Mouse (Mus musculus) splenic B cell, adult 2 months (primary cell): Measurements from ENCODE around the gene Gpr171.
"Not testable (repeated sequence)": the region's sequence is repeated elsewhere in the genome, so short reads cannot be mapped to it uniquely, and the experiment has no call there.

Experiments used
- DNase-seq: peaks from one replicate; pipeline ENCODE4 v3.0.0-alpha.2; 2011; ENCODE audit warnings: low read depth, low spot score
- H3K27me3 ChIP-seq: 2 replicates; pipeline ENCODE4 v1.6.1; 2012; ENCODE audit warnings: mild to moderate bottlenecking, low read length, moderate library complexity, mixed read lengths; ENCODE audit not compliant: control insufficient read depth, poor library complexity, insufficient read depth, severe bottlenecking
- H3K36me3 ChIP-seq: 2 replicates; pipeline ENCODE4 v1.6.1; 2012; ENCODE audit warnings: mild to moderate bottlenecking, low read length, moderate library complexity, mixed read lengths; ENCODE audit not compliant: control insufficient read depth, poor library complexity, insufficient read depth, severe bottlenecking

Gpr171 gene

DNA sequence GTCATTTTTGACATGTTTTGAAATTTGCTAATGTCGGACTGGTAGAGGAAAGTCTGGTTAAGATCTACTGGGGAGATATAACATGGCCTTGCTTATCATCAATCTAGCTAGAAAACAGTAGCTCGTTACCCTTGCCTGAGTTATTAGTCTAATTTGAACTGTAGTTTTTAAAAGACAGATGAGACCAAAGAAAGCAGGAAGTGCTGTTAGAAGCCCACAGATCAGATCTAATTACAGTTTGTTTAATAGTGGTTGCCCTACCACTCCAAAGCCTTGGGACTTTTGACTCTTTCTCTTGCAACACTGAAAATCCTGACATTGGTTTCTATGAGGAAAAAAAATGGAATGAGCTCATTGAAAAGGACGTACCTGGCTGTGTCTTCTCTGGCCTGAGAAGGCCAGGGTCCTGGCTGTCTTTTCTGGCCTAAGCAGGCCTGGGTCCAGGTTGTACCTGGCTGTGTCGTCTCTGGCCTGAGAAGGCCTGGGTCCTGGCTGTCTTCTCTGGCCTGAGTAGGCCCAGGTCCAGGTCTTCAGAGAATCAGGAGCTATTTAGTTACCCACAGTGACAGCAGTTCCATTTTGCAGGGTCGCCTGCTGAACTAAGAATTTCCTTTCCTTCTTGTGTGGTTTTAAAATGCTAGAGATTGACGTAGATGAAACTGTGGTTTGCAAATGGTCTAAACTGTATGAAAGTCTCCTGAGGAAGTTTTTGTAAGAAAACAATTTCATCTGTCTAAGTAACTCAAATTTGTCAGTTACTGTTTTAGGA, at the start of gene Gpr171:
TSS of gene Gpr171 (minus strand) at position 604 of the 769 bp plus-strand sequence.
- peak; percentile 78 for DNase-seq
- Histone ChIP-seq H3K27me3 (no peaks in the 10 kb centered on the region), H3K36me3 (no peaks in the 10 kb centered on the region)

DNA sequence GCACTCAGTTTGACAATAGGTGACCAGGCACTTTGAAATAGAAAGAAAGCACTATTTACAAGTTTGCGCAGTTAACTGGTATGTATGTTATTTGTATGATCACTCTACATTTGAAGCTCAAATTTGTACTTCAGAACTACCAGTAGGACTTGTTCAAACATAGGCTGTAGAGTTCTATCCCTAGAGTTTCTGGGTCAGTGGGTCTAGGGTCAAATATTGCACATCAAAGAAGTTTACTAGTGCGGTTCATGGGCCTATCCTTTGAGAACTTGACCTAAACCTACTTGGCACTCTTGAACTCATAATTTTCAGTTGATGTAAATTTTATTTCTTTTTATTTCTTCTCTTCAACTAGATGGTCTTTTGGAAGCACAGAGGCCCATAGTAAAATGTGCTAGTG, 49.0 kb upstream of the Gpr171 start:
- no peak for DNase-seq
- H3K27me3 ChIP-seq = no peaks in the 10 kb centered on the region
- H3K36me3 ChIP-seq = no peaks in the 10 kb centered on the region

DNA sequence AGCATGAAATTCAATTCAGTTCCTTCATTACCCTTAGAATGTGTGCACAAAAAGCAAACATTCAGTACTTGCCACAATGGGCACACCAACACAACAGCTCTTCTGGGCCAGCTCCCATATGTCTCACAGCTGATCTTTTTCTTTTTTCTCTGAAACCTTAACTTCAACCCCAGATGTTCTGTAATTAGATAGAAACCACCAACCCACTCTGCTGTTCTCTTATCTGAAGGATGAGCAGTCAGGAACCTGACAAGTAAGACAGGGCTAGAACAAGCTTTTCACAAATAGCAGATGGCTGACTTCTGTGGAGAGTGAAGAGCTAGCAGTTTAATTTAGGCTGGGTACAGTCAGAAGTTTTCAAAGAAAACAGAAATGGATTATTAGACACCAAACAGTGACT, 48.0 kb upstream of the Gpr171 start:
- H3K27me3 ChIP-seq = no peaks in the 10 kb centered on the region
- no peak for DNase-seq

DNA sequence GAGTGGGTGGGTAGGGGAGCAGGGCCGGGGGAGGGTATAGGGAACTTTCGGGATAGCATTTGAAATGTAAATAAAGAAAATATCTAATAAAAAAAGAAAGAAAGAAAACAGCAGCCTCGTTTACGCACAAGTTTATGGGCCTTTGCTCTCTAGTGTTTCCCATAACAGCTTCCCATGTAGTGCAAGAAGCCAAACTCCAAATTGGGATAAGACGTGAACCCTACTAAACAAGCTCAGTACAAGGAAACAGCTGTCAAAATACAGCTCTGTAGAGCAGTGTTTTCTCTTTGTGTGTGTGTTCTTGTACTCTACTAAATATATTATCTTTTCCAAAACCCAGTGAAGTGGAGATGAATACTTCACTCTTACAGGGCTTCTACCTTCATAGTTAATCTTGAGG, 43.6 kb upstream of the Gpr171 start:
- no peak for DNase-seq
- H3K36me3 ChIP-seq = no peaks in the 10 kb centered on the region
- H3K27me3 ChIP-seq = no peaks in the 10 kb centered on the region

More for the DNA sequence above, 48.0 kb upstream of the Gpr171 start:
- no peaks in the 10 kb centered on the region for H3K36me3 ChIP-seq

DNA sequence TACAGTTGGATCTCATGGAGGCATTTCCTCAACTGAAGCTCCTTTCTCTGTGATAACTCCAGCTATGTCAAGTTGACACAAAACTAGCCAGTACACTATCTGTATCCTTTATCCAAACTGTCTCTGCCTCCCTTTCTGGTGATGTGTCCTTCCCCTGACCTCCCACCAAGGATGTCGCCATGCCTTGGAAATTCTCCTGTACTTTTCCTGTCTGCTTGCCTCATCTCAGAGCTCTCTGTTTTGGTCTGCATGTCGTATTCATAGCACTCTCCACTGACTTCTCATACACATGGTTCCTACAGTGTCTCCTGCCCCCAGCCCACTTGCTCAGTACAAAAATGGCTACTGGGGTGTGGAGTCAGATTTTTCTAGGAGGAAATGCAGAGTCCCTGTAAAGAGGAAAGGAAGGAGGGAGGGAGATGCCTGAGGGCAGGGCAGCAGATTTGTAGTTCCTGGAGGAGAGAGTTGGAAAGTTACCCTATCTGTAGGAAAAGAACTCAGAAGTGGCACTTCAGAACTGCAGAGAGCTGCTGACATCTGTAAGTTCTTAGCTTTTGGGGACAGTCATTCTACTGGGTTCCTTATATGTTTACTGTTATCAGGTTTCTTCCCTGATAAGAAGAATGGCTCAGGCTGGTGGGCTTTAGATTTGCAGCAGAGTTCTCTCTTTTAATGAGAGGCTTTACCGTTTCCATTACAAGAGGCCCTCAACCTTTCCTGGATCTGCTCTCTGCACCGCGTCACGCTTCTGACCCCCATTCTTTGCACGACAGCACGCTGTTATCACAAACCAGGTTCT, 40.1 kb upstream of the Gpr171 start:
- no peaks in the 10 kb centered on the region for H3K36me3 ChIP-seq
- no peak for DNase-seq
- no peaks in the 10 kb centered on the region for H3K27me3 ChIP-seq

DNA sequence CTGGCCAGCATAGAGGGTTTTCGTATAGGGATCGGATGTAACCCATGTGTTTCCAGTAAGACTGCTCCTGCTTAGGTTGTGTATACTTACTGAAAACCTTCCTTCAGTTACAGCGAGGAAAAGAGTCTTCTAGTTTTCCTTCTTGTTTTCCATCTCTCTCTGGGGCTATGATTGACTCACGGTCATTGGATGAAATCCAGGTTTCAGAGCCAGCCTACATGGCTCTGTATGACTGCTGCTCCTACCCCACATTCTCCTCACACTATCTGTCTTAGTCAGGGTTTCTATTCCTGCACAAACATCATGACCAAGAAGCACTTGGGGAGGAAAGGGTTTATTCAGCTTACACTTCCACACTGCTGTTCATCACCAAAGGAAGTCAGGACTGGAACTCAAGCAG, 39.3 kb upstream of the Gpr171 start:
- H3K36me3 ChIP-seq, H3K27me3 ChIP-seq, DNase-seq: not testable (repeated sequence)

DNA sequence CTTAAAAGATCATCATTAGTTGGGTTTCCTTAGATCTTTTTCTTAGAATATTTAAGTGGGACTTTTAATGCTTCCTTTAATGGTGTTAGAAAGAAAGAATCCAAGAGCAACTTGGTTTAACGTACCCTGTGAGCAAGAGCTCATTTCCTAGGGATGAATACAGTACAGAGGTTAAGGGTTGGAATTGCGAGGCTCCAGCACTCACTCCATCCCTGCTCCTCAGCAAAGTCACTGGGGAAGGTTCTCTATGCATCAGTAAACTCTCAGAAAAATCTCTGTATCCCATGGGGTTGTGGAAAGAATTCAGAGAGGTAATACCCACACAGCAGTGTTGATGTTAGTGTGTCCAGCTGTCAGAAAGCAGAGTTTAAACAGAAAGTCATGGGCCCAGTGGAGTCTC, 38.5 kb upstream of the Gpr171 start:
- no peak for DNase-seq
- Histone ChIP-seq H3K36me3 (no peaks in the 10 kb centered on the region), H3K27me3 (no peaks in the 10 kb centered on the region)

DNA sequence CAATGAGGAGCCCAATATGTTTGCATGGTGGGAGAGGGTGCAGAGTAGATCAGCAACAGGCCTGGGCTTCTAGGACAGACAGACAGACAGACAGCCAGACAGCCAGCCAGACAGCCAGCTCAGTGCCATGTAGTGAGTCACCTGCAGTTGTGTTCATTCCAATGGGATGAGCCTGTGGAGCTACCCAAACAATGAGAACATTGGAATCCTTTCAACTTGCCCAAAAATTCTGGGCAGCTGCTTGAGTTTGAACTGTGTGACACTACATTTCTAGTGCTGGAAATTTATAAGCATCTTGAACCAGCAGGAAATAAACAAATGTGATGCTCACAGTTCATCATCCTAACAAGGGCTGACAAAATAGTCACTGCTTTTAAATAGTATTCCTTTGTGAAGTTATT, 38.0 kb upstream of the Gpr171 start:
- no peak for DNase-seq
- Histone ChIP-seq H3K27me3 (no peaks in the 10 kb centered on the region), H3K36me3 (no peaks in the 10 kb centered on the region)

DNA sequence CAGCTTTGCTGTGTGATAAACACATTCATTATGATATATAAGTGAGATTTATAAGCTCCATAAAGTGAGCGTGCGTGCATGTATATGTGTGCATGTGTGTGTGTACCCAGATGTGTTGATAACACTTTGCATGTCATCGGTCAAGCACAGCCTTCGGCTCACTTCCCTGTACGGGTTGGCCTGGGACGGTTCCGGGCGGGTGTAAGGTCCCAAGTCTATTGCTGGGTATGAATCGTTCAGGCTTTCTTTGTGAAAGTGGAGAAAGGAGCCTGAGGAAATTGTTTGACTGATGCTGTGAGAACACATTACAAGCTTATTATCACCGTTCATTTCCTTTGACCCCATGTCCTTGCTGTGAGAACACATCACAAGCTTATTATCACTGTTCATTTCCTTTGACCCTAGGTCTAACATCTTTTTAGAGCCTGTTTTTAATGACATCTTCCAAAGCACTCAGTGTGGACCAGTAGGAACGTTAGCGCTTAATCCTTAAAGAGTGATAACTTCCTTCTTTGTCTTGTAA, 37.4 kb upstream of the Gpr171 start:
- H3K36me3 ChIP-seq = no peaks in the 10 kb centered on the region
- no peak for DNase-seq
- H3K27me3 ChIP-seq = no peaks in the 10 kb centered on the region

DNA sequence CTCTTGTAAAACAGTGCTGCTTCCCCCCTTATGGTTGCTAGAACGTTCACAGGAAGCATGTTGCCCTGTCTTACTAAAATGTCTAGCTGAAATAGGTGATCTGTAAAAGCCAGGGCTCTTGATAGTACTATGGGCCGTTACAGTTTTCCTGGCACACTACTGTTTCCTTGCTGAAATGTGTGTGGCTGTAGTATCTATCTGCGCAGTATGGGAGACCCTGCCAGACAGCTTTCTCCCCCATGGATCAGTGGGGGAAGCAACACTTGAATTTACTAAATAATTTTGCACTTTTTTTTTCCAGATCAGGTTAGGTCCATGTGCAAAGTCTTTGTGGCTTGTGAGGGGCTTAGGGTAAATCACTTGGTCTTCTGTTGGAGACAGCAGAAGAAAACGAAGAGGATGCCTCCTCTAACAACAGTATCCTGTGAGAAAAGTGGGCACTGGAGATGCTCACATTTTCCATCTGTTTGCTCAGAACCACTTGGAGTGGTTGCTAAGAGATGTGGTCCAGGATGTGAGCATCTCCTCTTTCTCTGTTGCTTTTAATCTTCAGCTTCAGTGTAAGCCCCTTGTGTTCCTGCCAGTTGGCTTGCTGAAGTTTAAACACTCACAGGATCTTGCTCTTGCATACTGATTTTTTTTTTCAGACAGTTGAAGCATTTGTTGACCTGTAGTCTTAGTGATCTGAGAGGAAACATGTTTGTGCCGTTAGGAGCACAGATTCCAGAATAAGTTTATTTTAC, 34.5 kb upstream of the Gpr171 start:
- no peaks in the 10 kb centered on the region for H3K27me3 ChIP-seq
- DNase-seq = no peak
- no peaks in the 10 kb centered on the region for H3K36me3 ChIP-seq

DNA sequence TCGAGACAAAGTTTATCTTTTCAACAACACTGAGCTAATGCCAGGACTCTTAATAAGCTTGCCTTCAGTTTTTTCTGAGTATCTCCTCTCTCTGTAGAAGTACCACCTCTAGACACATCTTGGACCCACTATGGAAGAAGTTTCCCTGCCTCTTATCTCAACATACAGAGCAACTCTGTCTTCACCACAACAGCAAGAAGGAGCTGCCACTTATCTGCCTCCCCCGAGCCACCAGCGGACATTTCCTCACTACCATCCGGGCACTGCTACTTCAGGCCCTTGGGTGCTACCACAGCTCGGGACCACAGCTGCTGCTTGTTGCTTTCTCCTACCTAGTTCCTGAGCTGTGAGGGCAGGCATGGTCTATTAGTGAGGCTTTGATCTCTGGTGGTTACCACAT, 31.6 kb upstream of the Gpr171 start:
- Histone ChIP-seq H3K27me3 (no peaks in the 10 kb centered on the region), H3K36me3 (no peaks in the 10 kb centered on the region)
- no peak for DNase-seq

DNA sequence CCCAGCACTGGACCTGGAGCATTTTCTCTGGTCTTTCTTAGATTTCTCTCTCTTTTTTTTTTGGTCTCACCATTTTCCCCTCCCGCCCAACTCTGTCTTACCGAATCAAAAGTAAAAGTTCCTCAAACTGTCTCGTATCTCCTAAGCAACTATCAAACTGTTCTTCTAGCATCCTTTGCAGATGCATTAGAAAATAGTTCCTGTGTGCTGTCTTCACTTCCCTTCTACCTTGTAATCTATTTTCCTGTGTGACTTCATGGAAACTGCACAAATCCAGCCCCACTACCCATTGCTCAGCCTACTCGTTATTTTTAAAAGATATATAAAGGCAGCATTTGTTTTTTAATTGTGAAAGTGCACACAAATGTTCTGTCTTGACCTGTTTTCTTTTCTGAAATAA, 30.3 kb upstream of the Gpr171 start:
- no peaks in the 10 kb centered on the region for H3K36me3 ChIP-seq
- H3K27me3 ChIP-seq = no peaks in the 10 kb centered on the region
- DNase-seq = peak; percentile 68

DNA sequence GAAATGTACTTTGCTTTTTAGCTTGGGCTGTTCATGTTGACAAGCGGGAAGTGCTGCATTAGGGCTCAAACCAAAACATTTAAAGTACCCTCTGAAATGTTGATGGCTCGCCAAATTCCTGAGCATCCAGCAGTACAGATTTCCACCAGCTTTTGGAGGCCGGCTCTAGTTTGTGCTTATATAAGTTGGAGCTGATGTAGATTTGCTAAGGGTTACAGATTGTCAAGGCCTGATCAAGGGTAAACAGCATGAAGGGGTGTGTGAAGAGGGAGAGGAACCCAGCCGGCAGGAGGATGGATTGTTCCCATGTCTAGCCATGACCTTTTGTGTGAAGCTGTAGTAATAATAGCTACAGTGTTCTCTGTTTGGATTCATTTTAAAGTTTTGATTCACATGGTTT, 29.5 kb upstream of the Gpr171 start:
- Histone ChIP-seq H3K36me3 (no peaks in the 10 kb centered on the region), H3K27me3 (no peaks in the 10 kb centered on the region)
- no peak for DNase-seq

DNA sequence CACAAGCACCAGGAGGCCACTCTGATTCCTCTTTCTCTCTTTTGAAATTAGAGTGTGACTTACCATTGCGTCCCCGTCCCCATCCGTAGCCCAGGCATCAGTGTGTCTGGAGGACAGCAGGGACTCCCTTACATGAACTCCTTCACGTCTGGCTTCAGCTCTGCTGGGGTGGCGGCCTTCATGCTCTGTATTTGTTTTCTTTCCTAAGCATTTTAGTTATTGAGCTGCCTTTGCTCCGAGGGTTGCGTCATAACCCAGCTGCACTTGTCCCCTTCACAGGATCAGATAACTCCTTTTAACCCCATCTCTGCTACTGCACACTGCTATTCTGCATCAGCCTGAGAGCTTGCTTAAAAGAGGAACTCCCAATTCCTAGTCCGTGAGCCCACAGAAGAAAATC, 28.8 kb upstream of the Gpr171 start:
- peak; percentile 32 for DNase-seq
- Histone ChIP-seq H3K36me3 (no peaks in the 10 kb centered on the region), H3K27me3 (no peaks in the 10 kb centered on the region)

DNA sequence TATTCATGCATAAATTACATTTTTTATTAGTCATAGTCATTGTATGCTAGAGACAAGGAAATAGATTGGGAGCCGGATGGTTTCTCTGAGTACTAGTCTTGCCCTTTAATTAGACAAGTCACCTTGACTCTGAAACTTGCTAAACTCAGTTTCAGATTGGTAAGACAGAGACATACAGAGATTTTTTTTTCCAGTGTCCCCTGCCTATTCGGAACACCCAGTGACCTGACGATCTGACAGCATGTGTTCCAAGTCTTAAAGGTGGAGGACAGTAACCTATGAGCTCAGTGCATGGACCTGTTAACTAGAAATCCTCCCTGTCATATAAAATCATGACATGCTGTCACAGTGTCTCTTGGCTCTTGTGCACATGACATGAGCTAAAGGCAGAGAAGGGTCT, 27.9 kb upstream of the Gpr171 start:
- Histone ChIP-seq H3K27me3 (no peaks in the 10 kb centered on the region), H3K36me3 (no peaks in the 10 kb centered on the region)
- DNase-seq = no peak
